In genomic region chr11:89982918-89983317, GRCm38 (mm10) we compare ENCODE assay signal across 1 mouse cellular context.
A peak's percentile ranks its signal among the peaks of the same experiment; 100 is the strongest.
TF ChIP-seq lines count a peak whose summit lies in the region.

No protein-coding gene starts in this region.

TF ChIP-seq in MEL, 35 proteins besides CTCF, POLR2A, EP300 and RAD21:
- 0 out of 2 replicates have a peak, but pooled peaks have one; percentile 48 for TF ChIP-seq MYC (IDR thresholded peaks at IDR 0.05; ENCODE audit: low read depth, low read length)
- no peak for TF ChIP-seq JUND (IDR thresholded peaks at IDR 0.05; ENCODE audit: low read depth, low read length)
- peak; percentile 16; the same call in 1 of the 2 replicates for TF ChIP-seq ZC3H11A (IDR thresholded peaks at IDR 0.05; ENCODE audit: low read depth, low read length)
- no peak for TF ChIP-seq MAZ (IDR thresholded peaks at IDR 0.05; ENCODE audit: low read depth, low read length)
- TF ChIP-seq BHLHE40 (IDR thresholded peaks at IDR 0.05; ENCODE audit: borderline replicate concordance, low read depth, low read length) = peak; percentile 61; the same call in 1 of the 2 replicates
- TF ChIP-seq USF1 (IDR thresholded peaks at IDR 0.05; ENCODE audit: low read depth, low read length) = peak; percentile 81
- TF ChIP-seq ZNF384 (IDR thresholded peaks at IDR 0.05; ENCODE audit: low read depth, low read length) = peak; percentile 38; the same call in 1 of the 2 replicates
- TF ChIP-seq TAL1 (IDR thresholded peaks at IDR 0.05; ENCODE audit: low read length) = peak; percentile 38
- TF ChIP-seq ETS1 (IDR thresholded peaks at IDR 0.05; ENCODE audit: low read depth, low read length) = peak; percentile 74
- TF ChIP-seq USF2 (IDR thresholded peaks at IDR 0.05; ENCODE audit: borderline replicate concordance in 1 of 2, insufficient read depth in 1 of 2, low read depth in 1 of 2, low read length in 2 of 2) = 0 out of 4 replicates have a peak, but pooled peaks of 1 of the 2 experiments have one; percentile 27
- TF ChIP-seq MYB (IDR thresholded peaks at IDR 0.05; ENCODE audit: low read depth, low read length) = peak; percentile 28; the same call in 1 of the 2 replicates
- TF ChIP-seq HCFC1 (IDR thresholded peaks at IDR 0.05; ENCODE audit: low read depth, low read length) = no peak
- TF ChIP-seq TCF12 (IDR thresholded peaks at IDR 0.05; ENCODE audit: low read depth, low read length) = peak; percentile 62
- peak; percentile 35; the same call in 1 of the 2 replicates for TF ChIP-seq MAX (IDR thresholded peaks at IDR 0.05; ENCODE audit: low read length)
- TF ChIP-seq SMC3 (IDR thresholded peaks at IDR 0.05; ENCODE audit: low read depth, low read length) = peak; percentile 51
- 0 out of 2 replicates have a peak, but pooled peaks have one; percentile 17 for TF ChIP-seq GATA1 (IDR thresholded peaks at IDR 0.05; ENCODE audit: low read depth, low read length)
- 0 out of 2 replicates have a peak, but pooled peaks have one; percentile 55 for TF ChIP-seq SIN3A (IDR thresholded peaks at IDR 0.05; ENCODE audit: low read length)
- no peak for TF ChIP-seq NELFE (IDR thresholded peaks at IDR 0.05; ENCODE audit: low read depth, low read length)
- TF ChIP-seq ELF1 (IDR thresholded peaks at IDR 0.05; ENCODE audit: low read depth, low read length) = no peak
